Mouse (Mus musculus) gastrocnemius, postnatal 14 days (tissue): Measurements from ENCODE around the gene Plxnc1. TPM values are rescaled to one million over a fixed set of nuclear protein-coding genes. Genes with fewer than 3 reads are reported as not detected.
A peak's percentile ranks its signal among the peaks of the same experiment; 100 is the strongest.

Experiments used
- DNase-seq: peaks from one replicate; pipeline ENCODE4 v3.0.0; 2021; ENCODE audit warnings: mixed read lengths
- intact Hi-C: fragments of 180-260 bp; cut with DNase I; formaldehyde crosslinking; loops from one replicate; pipeline ENCODE4 v1.15.1; 2025; ENCODE audit warnings: low total_unique reads
- long read RNA-seq, 2 experiments: library from polyadenylated mRNA; stranded (forward); transcript quantifications; one replicate each; pipeline ENCODE4 v2.0.0; 2021
- total RNA-seq, 2 experiments: library from RNA; stranded (reverse); gene quantifications; 2 replicates each; pipeline ENCODE4 v1.2.3; 2021

The Plxnc1 gene
- 1 to 10 TPM; 1.2 to 2.1 TPM for total RNA-seq
- long read RNA-seq, experiment 1, partial matches to known transcripts = 0 of 2 reads
- long read RNA-seq, experiment 1, other reads (novel, unspliced or antisense) = 2 of 2 reads
- long read RNA-seq, experiment 2, full-length matches to known transcripts = 1 of 2 reads
- long read RNA-seq, experiment 2, partial matches to known transcripts = 0 of 2 reads
- long read RNA-seq, experiment 2, other reads (novel, unspliced or antisense) = 1 of 2 reads

DNA sequence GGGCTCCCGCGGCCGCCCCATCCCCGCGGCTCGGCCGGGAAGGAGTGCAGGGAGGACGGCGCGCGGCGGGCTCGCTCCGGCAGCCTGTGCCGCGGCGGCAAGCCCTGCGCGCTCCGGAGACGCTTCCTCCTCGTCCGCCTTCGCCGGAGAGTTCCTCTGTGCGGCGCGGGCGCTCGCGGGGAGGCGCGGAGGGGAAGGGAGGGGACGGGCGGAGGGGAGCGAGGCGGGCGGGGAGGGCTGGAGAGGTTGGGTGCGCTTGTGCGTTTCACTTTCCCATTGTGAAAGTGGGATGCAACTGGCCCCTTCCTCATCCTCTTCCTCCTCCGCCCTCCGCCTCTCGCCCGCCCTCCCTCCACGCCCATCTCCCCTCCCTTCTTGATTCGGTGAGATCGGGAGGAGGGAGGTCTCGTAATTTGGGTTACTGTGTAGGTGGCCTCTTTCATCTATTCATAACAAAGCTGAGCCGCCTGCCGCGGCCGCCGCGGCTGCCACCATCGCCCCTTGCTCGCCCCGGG, at the start of gene Plxnc1:
TSS of gene Plxnc1 (minus strand) at position 145 of the 515 bp plus-strand sequence.
- intact Hi-C loops = no loop called here
- DNase-seq = peak; percentile 54

DNA sequence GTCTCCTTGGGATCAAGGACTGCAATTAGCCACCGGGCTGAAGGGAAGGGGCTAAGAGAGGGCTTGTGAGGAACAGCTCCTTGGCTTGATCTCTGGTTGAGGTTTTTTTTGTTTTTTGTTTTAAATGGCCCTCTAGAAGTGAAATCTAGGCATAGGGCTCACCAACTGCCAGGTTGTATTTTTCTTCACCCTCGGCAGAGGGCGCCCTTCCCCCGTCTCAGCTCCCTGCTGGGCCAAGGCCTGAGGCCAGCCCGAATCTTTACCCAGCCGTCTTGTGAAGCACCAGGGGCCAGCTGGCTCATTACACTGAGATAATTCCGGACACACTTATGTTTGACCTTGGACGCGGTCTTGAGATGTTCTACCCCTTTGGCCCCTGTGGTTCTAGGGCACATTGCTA, 47.5 kb upstream of the Plxnc1 start:
- intact Hi-C loops = loop anchor here (5.0 kb wide), 2 partner anchors 105 to 485 kb away; no protein-coding TSS in a partner anchor
- peak; percentile 87 for DNase-seq

DNA sequence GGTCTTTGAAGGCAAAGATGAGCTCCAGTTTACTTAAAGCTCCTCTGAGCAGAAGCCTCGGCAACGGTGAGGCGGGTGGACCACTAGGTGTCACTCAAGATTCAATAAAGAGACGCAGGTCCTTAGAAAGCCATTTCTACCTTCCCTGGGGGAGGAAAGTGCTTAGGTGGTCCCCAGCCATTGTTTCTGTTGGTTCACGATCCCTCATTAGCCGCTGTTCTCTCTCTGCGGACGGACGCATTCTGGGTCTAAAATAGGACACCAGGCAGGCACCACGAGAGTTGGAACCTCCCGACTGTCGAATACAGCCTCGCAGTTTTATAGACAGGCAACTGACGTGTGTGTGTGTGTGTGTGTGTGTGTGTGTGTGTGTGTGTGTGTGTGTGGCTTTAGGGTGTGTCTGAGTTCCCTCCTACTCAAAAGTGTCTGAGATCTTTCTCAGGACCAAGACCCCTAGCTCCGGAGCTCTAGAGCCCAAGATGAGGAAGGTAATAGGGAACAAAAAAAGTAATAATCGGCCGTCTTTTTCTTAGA, 47.0 kb upstream of the Plxnc1 start:
- intact Hi-C loops = loop anchor here (5.0 kb wide), 2 partner anchors 106 to 486 kb away; no protein-coding TSS in a partner anchor

DNA sequence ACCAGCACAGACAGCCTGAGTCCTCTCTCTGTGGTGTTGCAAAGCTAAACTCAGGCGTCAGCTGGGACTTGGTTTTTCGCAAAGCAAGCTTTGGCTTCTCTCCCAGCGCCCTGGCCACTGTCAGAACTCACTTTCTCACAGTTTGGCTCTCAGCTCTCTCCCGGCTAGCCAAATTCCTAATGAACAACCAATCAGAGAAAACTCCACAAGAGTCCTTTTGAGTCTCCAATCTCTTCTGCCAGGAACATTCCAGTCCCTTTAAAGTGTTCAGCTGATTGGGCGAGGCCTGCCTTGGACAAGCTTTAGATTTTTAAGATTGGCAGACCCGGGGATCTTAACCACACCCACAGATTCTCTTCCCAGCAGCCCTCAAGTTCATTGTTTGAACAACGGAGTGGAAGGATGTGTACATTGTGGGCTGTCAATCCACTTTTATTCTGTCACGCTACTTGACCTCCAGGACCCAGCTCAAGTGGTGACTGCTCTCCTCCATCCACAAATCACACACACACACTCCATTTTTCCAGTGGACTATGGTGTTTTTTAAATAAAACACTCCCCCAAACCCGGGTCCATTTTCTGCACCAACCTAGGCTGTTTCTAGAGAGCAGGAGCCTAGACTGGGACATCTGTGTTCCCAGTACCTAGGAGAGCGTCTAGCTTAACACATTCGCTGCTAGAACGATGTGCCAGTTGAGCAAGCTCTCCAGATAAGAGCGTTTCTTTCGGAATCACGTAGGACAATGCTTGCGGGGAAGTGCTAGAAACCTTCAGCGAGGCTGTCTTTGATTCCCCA, 46.3 kb upstream of the Plxnc1 start:
- intact Hi-C loops = loop anchor here (5.0 kb wide), 2 partner anchors 106 to 486 kb away; no protein-coding TSS in a partner anchor
- DNase-seq = peak; percentile 90

More for the DNA sequence above, 47.0 kb upstream of the Plxnc1 start:
- DNase-seq = peak; percentile 59

DNA sequence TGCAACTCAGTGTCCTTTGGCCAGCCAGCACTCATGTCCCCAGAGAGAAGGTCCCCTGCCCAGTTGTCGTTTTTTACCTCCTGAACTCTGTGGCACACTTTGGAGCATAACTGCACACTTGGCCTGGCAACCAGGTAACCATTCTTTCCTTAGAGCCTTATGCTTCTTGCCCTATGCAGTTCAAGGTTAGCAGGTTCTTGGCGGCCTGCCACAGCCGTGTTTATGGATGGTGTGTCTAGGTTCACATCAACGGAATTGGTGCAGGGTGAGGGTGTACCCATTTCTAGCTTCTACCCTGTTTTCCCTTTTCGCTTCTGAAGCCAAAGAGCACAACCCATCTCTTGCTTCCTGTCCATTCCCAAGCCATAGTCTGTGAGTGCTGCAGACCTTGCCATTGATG, 44.7 kb upstream of the Plxnc1 start:
- no peak for DNase-seq
- intact Hi-C loops = loop anchor here (5.0 kb wide), 1 partner anchor 433 kb away; no protein-coding TSS in a partner anchor

DNA sequence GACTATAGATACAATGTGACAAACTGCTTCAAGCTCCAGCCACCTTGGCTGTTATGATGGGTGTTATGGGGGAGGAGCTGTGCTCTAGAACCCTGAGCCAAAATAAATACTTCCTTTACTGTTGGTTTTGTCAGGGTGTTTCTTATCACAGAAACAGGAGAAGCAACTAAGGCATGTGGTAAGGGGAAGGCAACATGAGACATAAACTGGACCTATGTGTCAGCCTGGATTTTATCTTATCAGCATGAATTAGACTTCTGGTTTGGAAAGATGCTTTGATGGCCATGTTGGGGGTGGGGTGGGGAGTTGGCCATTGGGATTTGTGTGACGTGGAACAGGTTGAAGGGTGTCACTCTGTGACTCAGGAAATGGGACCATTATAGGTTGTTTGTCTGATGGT, 40.5 kb upstream of the Plxnc1 start:
- intact Hi-C loops = loop anchor here (5.0 kb wide), 1 partner anchor 437 kb away; no protein-coding TSS in a partner anchor
- no peak for DNase-seq

DNA sequence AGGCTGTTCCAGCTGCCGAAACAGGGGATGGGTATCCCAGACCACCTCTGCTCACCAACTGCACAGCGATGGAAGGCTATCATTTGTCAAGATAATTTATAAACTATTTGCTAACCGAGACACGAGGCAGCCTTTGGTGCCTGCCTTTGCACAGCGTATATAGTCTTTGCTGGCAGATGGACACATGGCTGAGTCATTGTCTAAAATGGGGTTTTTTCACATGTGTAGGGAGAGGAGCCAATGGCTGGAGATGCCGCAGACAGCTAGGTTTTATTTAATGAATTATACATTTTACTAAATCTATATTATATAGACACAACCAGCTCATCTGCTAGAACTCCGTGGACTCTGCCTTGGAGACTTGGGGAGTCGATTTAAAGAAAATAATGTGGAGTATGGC, 37.9 kb upstream of the Plxnc1 start:
- intact Hi-C loops = no loop called here

DNA sequence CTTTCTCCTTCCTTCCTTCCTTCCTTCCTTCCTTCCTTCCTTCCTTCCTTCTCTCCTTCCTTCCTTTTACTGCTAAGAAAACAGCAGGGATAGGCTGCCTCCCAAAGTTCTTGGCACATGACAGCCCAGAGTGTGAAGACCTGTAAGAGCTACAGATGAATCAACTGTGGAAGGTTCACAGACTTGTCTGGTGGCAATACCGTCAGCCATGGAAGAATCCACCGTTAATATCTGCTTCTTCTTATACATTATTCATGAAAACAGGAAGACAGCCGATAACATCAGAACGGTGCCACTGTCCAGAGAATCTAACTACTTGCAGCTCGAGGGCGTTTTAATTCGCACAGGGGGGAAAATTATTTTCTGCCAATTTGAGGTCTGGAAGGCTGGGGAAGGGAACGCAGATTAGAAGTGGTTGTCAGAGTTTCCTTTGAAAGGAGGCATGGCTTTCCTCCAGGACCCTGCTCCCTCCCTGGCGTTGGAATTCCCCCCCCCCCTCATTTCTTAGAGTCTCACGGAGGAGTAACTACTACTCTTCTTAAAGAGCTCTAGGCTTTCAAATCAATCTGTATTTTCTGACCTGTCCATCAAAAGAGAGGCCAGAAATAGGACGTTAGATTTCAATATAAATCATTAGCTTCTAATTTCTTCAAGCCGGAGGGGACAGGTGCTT, 37.0 kb upstream of the Plxnc1 start:
- intact Hi-C loops = no loop called here
- no peak for DNase-seq

More for the DNA sequence above, 37.9 kb upstream of the Plxnc1 start:
- no peak for DNase-seq

DNA sequence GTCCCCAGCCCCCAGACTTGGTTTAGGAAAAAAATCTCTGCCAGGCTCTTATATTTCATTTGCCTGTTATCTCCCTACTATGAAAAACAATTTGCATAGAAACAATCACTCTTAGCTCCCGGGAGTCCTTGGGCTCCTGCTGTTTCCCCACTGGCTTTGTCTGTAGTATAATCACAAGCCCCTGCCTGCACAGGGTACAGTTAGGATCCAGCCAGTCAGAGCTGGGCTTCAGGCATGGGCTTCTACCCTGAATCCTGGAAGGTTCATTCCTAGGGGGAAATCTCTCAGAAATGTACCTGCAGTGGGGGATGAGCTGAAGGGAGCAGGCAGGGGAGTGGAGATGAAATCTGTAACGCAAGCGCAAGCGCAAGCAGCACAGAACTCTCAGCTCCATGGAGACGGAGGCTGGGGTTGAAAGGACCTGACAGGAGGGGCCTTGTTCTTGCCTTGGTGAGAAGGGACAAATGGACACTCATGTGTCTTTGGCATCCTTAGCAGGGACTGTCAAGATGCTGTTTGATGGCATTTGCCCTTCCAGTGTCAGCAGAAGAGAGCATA, 33.7 kb upstream of the Plxnc1 start:
- intact Hi-C loops = no loop called here
- no peak for DNase-seq

DNA sequence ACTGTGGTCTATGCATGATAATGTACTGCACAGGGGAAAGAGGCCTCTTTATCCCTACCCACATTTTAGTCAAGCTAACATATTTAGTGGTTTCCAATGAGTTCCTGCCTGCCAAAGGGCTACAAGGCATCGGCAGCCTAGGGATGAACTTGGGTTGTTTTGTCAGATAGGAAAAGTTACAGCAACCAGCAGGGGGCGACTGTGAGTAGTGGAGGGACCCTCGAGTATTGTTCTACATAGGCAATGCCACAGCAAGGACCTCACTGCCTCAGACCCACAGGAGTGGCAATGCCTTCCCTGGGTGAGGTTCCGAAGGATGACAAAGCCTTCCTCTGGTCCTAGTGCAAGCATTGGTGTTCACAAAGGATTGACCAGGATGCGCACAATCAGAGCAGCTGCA, 31.7 kb upstream of the Plxnc1 start:
- intact Hi-C loops = no loop called here
- no peak for DNase-seq

DNA sequence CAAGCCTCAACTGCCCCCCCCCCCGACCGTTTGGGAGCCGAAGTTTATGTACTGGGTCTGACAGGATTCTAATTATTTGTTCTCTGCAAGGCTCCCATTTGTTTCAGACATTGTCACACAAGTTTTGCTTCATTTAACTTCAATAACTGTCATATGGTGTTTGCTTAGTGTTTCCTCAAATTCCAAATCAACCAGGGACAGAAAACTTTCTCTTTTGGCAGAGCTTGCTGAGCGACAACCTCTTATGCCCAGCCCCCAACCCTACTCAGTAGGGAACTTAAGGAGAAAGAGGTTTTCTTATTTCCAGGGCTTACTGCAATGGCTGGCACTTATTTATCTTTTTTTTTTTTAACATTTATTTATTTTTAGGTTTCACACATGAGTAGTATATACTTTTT, 30.5 kb upstream of the Plxnc1 start:
- no peak for DNase-seq
- intact Hi-C loops = no loop called here

DNA sequence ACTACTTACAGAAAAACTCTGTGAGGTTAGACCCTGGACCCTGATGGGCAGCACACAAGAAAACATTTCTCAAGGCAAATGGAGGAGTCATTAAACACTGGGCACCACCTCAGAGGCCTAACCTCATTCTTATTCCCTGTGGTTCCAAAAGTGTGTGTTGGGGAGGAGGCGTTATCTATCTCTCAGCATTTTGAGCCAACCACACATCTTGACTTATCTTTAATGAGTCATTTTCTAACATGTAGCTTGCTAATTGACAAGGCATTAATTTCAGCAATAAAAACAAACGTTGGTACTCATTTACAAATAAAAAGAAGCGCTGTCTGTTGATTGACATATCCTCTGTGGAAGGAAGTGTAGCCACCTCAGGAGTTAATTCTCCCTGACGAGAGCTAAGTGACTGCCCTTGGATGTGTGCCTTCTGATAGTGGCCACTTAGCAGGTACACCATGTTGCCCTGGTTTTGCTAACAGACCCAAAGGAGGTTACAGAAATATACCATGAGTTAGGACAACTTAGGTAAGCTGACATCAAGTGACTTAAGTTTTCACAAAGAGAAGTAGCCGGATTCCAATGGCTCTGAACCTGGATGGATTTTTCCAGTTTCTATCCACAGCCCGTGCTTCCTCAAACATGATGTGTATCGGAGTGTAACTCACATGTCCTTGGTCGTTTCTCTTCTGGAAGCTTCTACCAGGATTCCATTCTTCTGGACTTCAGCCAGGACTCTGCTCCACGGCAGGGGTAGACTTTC, 29.9 kb upstream of the Plxnc1 start:
- intact Hi-C loops = no loop called here
- no peak for DNase-seq

DNA sequence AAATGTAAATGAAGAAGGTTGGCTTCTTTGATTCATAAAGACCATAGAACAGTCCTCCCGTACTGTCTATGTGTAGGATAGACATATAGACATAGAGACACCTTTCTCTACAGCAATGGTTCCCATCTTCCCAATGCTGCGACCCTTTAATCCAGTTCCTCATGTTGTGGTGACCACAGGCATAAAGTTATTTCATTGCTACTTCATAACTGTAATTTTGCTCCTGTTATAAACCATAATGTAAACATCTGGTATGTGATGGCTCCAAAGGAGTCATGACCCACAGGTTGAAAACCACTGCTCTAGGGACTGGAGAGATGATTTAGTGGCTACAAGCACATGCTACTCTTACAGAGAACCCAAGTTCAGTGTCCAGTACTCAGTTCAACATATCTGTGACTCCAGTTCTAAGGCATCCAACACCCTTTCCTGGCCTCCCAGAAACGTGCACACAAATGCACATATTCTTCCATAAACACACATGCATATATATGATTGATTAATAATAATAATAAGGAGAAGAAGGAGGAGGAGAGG, 27.1 kb upstream of the Plxnc1 start:
- intact Hi-C loops = no loop called here
- no peak for DNase-seq

DNA sequence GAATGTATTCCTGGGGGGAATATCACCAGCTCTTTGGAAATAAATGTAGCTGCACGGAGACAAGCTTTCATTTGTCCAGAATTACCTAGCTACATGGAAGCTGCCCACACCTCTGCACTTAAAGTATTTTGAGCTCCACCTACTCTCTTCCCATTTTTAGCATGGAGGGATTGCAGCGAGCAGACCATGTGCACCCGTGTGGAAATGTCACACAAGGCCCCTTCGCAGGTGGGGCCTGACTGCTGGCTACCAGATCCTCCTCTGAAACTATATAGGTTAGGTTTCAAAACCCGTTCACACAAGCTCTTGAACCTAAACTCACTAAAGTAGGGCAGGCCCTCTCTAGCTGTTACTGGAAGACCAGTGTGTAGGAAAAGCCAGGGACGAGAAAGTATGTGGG, 25.6 kb upstream of the Plxnc1 start:
- DNase-seq = no peak
- intact Hi-C loops = no loop called here

DNA sequence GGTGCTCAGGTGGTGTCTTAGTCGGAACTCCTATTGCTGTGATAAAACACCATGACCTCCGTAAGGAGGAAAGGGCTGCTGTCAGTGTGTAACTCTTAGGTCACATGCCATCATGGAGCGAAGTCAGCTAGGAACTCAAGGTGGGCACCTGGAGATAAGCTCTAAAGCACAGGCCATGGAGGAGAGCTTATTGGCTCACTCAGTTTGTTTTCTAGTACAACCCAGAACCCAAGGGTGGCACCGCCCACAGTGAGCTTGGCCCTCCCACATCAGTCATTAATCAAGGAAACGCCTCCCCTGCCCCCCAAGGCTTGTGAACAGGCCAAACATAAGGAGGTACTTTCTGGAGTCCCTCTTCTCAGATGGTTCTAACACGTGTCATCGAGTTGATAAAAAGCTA, 22.8 kb upstream of the Plxnc1 start:
- intact Hi-C loops = no loop called here
- DNase-seq = no peak

DNA sequence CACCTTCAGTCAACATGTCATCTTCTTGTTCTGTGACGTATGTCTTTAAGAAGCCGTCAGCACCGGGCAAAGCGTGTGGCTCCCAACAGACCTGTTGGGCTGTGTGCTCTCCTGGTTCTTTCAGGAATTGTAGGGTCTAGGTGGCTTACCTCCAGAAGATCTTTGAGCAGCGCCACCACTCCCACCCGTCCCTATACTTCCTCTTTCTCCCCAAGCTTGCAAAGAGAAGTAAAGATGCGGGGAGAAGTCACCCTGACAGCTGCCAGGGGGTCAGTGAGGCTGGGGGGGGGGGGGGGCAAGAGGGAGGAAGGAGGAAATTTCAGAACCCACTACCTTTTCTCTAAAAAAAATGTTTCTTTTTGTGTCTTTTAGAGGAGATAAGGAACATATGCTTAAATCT, 22.2 kb upstream of the Plxnc1 start:
- intact Hi-C loops = no loop called here
- no peak for DNase-seq

DNA sequence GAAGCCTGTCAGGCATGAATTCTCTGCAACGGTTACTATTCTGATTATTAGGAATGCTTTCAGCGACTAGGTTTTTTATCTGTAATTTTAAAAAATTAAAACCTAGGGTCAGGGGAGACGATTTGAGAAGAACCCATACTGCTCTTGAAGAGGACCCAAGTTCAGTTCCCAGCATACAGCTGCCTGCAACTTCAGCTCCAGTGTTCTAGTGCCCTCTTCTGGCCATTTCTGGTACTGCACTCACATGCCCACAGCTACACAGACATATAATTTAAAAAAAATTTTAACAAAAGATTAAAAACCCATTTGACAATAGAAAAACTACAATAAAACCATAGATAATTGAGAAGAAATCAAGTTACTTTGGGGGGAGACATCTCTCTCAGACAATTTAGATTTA, 20.5 kb upstream of the Plxnc1 start:
- DNase-seq = no peak
- intact Hi-C loops = no loop called here

DNA sequence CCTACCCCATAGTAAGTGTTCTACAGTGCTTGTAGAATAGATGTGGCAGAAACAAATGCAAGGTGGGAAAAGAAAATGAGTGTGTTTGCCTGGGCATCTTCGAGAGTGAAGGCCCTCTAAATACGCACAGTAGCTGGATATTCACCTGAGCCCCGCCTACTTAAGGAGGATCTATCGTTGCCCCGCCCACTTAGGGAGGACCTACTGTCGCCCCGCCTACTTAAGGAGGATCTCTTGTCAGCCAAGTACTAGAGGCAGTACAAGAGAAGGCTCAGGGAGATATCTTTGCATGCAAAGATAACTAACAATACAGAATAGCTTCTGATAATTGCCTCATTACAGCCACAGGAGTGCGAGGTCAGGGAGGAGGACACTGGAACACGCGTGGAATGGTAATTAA, 17.4 kb upstream of the Plxnc1 start:
- DNase-seq = no peak
- intact Hi-C loops = no loop called here

DNA sequence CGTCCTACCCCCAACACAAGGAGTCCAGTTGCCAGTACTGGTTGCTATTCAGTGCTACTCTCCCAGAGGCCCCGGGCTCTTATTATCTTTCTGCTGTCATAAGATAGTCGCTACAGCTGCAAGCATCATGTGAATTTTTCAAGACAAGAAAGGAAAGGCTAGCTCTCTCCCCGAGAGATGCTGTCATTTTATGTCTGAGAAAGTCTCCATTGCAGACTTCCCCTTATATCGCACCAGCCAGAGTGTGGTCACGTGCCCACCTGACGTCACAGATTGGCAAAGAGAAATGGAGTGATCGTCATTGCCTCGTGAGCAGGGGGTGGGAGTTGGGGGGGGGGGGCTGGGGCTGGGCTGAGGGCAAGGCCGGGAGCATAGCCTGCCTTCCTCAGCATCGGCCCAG, 16.6 kb upstream of the Plxnc1 start:
- intact Hi-C loops = no loop called here
- DNase-seq = no peak
